Mouse (Mus musculus) stomach, embryonic 16.5 days (tissue): ENCODE measurements around the gene Stk16. TPM values are rescaled to one million over a fixed set of nuclear protein-coding genes. Genes with fewer than 3 reads are reported as not detected.
"Not testable (repeated sequence)": the region's sequence is repeated elsewhere in the genome, so short reads cannot be mapped to it uniquely, and the experiment has no call there.

Experiments
- ATAC-seq: fragments of 200-750 bp; cut with Nextera tagmentation; 2 replicates; pipeline ENCODE4 v1.8.0; 2017; ENCODE audit warnings: moderate number of reproducible peaks, moderate TSS enrichment; ENCODE audit not compliant: insufficient read depth, low FRiP score
- H3K27ac ChIP-seq: fragments of 300-500 bp; sonication (generic); 2 replicates; pipeline ENCODE4 v1.5.1; 2014; ENCODE audit warnings: low read length
- H3K27me3 ChIP-seq: fragments of 300-500 bp; sonication (generic); 2 replicates; pipeline ENCODE4 v1.6.1; 2014; ENCODE audit warnings: low read length, control low read depth, mixed read lengths; ENCODE audit not compliant: control insufficient read depth, insufficient read depth
- H3K36me3 ChIP-seq: fragments of 300-500 bp; sonication (generic); 2 replicates; pipeline ENCODE4 v1.6.1; 2014; ENCODE audit warnings: low read length; ENCODE audit not compliant: control insufficient read depth, insufficient read depth
- H3K4me1 ChIP-seq: fragments of 300-500 bp; sonication (generic); 2 replicates; pipeline ENCODE4 v1.6.1; 2014; ENCODE audit warnings: low read length, control low read depth, mixed read lengths; ENCODE audit not compliant: control insufficient read depth, insufficient read depth
- H3K4me2 ChIP-seq: fragments of 300-500 bp; sonication (generic); 2 replicates; pipeline ENCODE4 v1.6.1; 2014; ENCODE audit warnings: low read depth, low read length, mixed read lengths
- H3K4me3 ChIP-seq: fragments of 300-500 bp; sonication (generic); replicated peaks from 2 replicates; pipeline ENCODE4 v1.5.1; 2014; ENCODE audit warnings: mild to moderate bottlenecking, low read length
- H3K9ac ChIP-seq: fragments of 300-500 bp; sonication (generic); 2 replicates; pipeline ENCODE4 v1.6.1; 2014; ENCODE audit warnings: low read length
- H3K9me3 ChIP-seq: fragments of 300-500 bp; sonication (generic); replicated peaks from 2 replicates; pipeline ENCODE4 v1.6.1; 2016; ENCODE audit warnings: low read length, control low read depth; ENCODE audit not compliant: control insufficient read depth
- WGBS: fragments of 180-500 bp; shearing (Covaris S2); extraction: QIAGEN DNeasy Blood & Tissue Kit; methylation state at CpG from one replicate; pipeline ENCODE4 v1.1.7; 2014; 5-methylcytosine and 5-hydroxymethylcytosine counted together
- polyA plus RNA-seq: library from polyadenylated mRNA; unstranded; fragments of >200 nt; fragmentation: Nextera tagmentation; extraction: Ambion mirVana; gene quantifications from 2 replicates; pipeline ENCODE4 v1.2.1, GENCODE M21; 2015

Stk16 gene
- polyA plus RNA-seq, 1 experiment from 2014 or later, result 115 TPM

DNA sequence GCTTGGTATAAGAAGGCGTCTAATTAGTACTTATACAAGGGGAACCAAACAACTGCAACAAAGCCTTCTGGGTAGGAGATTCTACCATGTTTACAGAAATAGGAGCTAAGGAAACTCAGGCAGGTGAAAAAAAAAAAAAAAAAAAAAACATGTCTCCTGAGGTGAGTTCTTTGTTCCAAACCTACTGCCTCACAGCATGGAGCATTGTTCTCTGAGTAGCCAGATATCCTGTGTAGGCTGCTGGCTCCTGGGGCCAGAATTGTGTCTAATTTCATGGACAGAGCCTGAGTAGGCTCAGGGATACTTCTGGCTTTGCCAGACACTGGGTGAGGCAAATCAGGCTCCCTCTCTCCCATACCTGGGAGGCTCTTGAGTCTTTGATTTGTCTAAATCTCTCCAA lies 17.0 kb downstream of the Stk16 start:
- Histone ChIP-seq H3K4me2 (no peak overlapping the region), H3K27me3 (no peaks in the 10 kb centered on the region), H3K9ac (no peak overlapping the region), H3K36me3 (no peaks in the 10 kb centered on the region), H3K9me3 (no peaks in the 10 kb centered on the region), H3K27ac (no peak overlapping the region), H3K4me1 (no peaks in the 10 kb centered on the region), H3K4me3 (no peak overlapping the region)
- no peak for ATAC-seq
- WGBS, result 61% methylated on average over 1 of the region's 1 CpGs

DNA sequence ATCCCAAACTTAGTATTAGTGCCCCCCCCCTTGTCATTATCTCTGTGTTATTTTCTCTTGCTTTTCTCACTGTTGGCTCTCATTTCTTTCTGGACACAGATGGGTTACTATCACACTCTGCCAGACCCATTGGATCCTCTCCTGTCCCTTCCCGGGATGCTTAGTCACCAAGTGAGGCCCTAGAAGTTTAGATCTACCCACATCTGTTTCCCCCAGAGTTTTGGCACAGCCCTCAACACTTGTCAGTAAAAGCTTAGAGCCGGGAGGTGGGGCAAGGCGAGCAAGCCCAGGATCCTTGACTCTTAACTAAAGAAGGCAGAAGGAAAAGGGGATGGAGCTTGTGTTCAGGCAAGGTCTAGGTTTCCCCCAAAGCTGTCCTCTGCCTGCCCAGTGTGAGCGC lies 18.5 kb downstream of the Stk16 start:
- Histone ChIP-seq H3K9ac (no peak overlapping the region), H3K36me3 (no peaks in the 10 kb centered on the region), H3K4me1 (no peaks in the 10 kb centered on the region), H3K9me3 (no peaks in the 10 kb centered on the region), H3K27ac (no peak overlapping the region), H3K4me2 (no peak overlapping the region), H3K27me3 (no peaks in the 10 kb centered on the region), H3K4me3 (no peak overlapping the region)
- WGBS, result 64% methylated on average over 4 of the region's 4 CpGs
- no peak for ATAC-seq

DNA sequence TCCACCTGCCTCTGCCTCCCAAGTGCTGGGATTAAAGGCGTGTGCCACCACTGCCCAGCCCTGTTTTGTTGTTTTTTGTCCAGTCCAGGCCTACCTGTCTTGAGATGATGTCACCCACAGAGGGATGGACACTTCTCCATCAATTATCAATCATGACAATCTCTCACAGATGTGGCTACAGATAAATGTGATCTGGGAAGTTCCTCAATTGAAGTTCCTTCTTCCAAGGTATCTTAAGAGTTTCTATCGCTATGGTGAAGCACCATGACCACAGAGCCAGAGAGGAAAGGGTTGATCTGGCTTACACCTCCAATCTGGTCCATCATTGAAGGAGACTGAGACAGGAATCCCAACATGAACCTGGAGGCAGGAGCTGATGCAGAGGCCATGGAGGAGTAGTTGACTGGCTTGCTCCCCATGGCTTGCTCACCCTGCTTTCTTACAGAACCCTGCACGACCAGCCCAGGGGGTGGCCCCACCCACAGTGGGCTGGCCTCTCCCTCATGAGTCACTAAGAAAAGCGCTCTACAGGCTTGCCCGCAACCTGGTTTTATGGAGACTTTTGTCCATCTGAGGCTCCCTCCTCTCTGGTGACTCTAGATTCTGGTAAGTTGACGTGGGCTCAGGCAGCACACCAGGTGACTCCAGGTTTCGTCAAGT lies 19.8 kb downstream of the Stk16 start:
- Histone ChIP-seq H3K4me3 (no peak overlapping the region), H3K9me3 (no peaks in the 10 kb centered on the region), H3K4me1 (no peaks in the 10 kb centered on the region), H3K9ac (no peak overlapping the region), H3K36me3 (no peaks in the 10 kb centered on the region), H3K4me2 (no peak overlapping the region), H3K27me3 (no peaks in the 10 kb centered on the region), H3K27ac (peak overlapping the region; percentile 53)
- peak; percentile 39; the same call in 1 of the 2 replicates for ATAC-seq
- WGBS, result 61% methylated on average over 7 of the region's 7 CpGs

DNA sequence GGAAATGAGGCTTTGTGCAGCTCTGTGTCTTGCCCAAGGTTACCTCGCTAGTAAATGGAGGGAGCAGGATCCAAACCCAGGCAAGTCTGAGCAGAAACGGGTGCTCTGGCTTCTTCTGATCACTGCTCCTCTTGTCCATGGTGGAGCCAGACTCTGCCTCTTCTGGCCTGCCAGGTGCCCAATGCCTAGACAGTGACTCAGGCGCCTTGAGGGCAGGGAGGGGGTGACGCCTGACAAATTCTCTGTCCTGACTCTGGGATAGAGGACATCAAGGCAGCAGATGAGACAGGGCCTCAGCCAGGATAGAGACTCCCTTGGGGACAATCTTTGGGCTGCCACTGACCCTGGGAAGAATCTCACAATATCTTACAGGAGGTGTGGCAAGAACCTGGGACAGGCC lies 20.6 kb downstream of the Stk16 start:
- Histone ChIP-seq H3K36me3 (no peaks in the 10 kb centered on the region), H3K27me3 (no peaks in the 10 kb centered on the region), H3K4me2 (no peak overlapping the region), H3K4me3 (no peak overlapping the region), H3K4me1 (peaks cover 4% of the 10 kb centered on the region), H3K9ac (peak overlapping the region; percentile 33; the same call in 1 of the 2 replicates), H3K9me3 (no peaks in the 10 kb centered on the region), H3K27ac (peak overlapping the region; percentile 53)
- ATAC-seq, result no peak
- WGBS, result 75% methylated on average over 4 of the region's 4 CpGs

DNA sequence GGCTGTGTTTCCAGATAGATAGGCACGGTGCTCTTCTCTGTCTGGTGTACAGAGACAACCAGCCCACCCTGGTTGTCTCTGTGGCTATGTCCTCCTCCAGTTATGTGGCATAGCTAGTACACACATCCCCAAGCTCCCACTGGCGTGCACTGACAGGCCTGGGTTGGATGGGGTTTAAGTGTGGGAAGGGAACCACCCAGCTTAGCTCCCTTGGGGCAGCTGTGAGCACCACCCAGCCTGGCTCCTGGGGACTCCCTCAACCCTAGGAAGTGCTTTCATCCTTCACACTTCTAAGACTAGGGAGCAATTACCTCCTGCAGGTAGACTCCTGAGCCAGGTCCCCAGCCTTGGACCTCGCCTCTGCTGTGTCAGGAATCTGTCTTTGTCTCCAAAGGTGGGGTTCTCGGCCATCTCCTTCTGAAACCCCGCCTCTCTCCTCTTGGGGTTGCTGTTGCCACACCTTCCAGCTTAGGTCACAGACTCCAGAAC lies 21.1 kb downstream of the Stk16 start, which contains the start of gene A630095N17Rik:
Gene A630095N17Rik (minus strand): TSS at position 439 of the 489 bp plus-strand sequence.
- Histone ChIP-seq H3K4me1 (peaks cover 4% of the 10 kb centered on the region), H3K9me3 (no peaks in the 10 kb centered on the region), H3K9ac (peak within 1 kb of the TSS; percentile 33; the same call in 1 of the 2 replicates), H3K27me3 (no peaks in the 10 kb centered on the region), H3K4me2 (no peak within 1 kb of the TSS), H3K27ac (peak within 1 kb of the TSS; percentile 53), H3K36me3 (no peaks in the 10 kb centered on the region), H3K4me3 (no peak within 1 kb of the TSS)
- 61% methylated on average over 5 of the region's 5 CpGs for WGBS
- no peak for ATAC-seq

DNA sequence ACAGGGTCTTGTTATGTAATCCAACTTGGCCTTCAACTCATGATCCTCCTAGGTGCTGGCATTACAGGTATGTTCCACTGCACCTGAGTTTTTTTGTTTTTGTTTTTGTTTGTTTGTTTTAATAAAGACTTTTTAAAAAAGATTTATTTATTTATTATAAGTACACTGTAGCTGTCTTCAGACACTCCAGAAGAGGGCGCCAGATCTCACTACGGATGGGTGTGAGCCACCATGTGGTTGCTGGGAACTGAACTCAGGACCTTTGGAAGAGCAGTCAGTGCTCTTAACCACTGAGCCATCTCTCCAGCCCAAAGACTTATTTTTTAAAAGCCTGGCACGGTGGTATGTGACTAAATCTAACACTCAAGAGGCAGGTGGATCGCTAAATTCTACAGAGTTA lies 21.9 kb downstream of the Stk16 start:
- H3K4me1 ChIP-seq, result peaks cover 12% of the 10 kb centered on the region
- 59% methylated on average over 4 of the region's 4 CpGs for WGBS
- not testable (repeated sequence) for H3K27ac ChIP-seq, H3K9ac ChIP-seq, ATAC-seq, H3K4me3 ChIP-seq, H3K4me2 ChIP-seq, H3K27me3 ChIP-seq, H3K9me3 ChIP-seq, H3K36me3 ChIP-seq

DNA sequence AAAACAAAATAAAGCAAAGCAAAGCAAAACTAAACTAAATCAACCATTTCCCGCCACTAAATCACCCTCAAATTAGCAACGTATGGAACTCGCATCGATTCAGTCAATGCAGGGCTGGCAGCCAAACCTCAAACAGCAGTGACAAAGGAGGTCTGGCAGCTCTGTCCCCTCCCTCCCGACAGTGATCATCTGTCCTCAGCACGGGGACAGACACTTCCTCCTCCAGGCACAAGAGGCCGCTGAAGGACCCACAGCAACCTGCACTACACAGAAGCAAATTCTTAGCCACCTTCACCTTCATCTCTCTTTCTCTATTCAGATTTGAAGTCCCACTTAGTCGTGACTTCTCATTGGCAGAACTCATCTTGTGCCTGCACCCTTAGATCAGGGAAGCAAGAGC lies 24.0 kb downstream of the Stk16 start:
- H3K9ac ChIP-seq, result no peak overlapping the region
- H3K4me2 ChIP-seq, result no peak overlapping the region
- H3K27ac ChIP-seq, result no peak overlapping the region
- no peaks in the 10 kb centered on the region for H3K9me3 ChIP-seq
- H3K4me1 ChIP-seq, result peaks cover 14% of the 10 kb centered on the region
- H3K27me3 ChIP-seq, result no peaks in the 10 kb centered on the region
- H3K36me3 ChIP-seq, result peaks cover under 1% of the 10 kb centered on the region; the same call in 1 of the 2 replicates
- H3K4me3 ChIP-seq, result no peak overlapping the region
- ATAC-seq, result no peak
- 2% methylated on average over 8 of the region's 8 CpGs for WGBS

DNA sequence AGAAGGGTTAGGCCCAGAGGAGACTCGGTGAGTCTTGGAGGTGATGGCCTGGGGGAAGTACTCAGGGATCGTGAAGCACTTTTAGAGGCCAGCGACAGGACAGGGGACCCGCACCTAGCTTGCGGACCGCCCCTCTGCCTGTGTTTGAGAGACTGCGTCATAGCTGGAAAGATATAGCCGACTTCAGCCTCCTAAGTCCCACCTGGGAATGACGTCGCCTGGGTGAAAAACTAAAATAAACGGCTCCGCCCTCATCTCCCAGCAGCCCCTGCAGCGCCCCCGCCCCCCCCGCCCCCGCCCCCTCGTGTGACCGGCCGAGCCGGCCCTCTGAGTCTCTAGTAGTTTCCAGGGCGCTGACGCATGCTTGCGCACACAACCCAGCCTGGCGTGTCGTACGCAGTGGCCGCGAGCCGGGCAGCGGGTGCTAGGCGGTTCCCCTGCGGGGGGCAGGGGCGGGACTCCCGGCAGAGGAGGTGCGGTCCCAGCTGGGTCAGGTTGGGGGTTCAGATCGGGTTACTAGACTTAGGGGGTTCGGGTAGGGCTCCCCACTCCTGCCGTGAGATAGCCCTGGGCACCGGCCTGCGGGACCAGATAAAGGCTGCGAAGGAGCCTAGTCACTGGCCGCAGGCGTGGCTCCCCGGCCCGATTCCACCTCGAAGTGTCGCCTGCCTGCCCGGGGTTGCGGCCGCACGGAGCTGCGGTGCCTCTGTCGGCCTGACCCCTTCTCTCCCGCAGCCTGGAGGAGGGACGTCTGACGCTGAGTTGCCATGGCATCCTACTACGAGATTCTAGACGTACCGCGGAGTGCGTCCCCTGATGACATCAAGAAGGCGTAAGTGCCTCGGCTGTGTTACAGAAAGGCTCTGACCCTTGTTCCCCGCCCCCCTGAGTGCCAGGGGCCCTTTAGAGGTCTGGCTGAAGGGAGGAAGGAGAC lies 25.7 kb downstream of the Stk16 start, which contains the start of gene Dnajb2:
Gene Dnajb2 (plus strand): TSS at position 290 of the 934 bp plus-strand sequence.
- under 1% methylated on average over 63 of the region's 64 CpGs for WGBS
- Histone ChIP-seq H3K9ac (peak within 1 kb of the TSS; percentile 87), H3K27me3 (no peaks in the 10 kb centered on the region), H3K36me3 (peaks cover 7% of the 10 kb centered on the region; the same call in 1 of the 2 replicates), H3K4me3 (peak within 1 kb of the TSS; percentile 73), H3K27ac (peak within 1 kb of the TSS; percentile 89), H3K4me2 (peak within 1 kb of the TSS; percentile 86), H3K9me3 (no peaks in the 10 kb centered on the region), H3K4me1 (peaks cover 14% of the 10 kb centered on the region)
- ATAC-seq, result peak; percentile 96

DNA sequence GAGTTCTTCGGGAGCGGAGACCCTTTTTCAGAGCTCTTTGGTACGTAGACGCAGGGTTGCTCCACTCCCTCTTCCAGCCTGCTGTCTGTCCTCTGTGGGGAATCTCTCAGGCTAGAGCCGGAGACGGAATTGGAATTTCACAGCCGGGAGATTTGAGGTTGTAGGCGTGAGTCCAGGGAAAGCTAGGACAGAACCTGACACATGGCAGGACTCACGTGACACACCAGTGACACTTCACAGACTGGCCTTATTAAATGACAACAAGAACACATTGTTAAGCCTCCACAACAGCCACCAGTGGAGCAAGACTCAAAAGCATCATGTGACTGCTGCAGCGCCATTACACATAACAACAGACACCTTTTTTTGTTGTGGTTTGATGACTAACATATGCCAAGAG lies 29.0 kb downstream of the Stk16 start:
- H3K4me1 ChIP-seq, result peaks cover 14% of the 10 kb centered on the region
- no peak overlapping the region for H3K27ac ChIP-seq
- H3K4me3 ChIP-seq, result no peak overlapping the region
- H3K4me2 ChIP-seq, result no peak overlapping the region
- no peak for ATAC-seq
- H3K9ac ChIP-seq, result no peak overlapping the region
- H3K27me3 ChIP-seq, result no peaks in the 10 kb centered on the region
- WGBS, result 80% methylated on average over 10 of the region's 10 CpGs
- peaks cover 11% of the 10 kb centered on the region; the same call in 1 of the 2 replicates for H3K36me3 ChIP-seq
- no peaks in the 10 kb centered on the region for H3K9me3 ChIP-seq
